Mouse (Mus musculus): ENCODE measurements around the gene Gm28635. TPM values are rescaled to one million over a fixed set of nuclear protein-coding genes. Genes with fewer than 3 reads are reported as not detected.

Gene Gm28635
- polyA plus RNA-seq, 1 experiment from 2014 or later, result not detected

DNA sequence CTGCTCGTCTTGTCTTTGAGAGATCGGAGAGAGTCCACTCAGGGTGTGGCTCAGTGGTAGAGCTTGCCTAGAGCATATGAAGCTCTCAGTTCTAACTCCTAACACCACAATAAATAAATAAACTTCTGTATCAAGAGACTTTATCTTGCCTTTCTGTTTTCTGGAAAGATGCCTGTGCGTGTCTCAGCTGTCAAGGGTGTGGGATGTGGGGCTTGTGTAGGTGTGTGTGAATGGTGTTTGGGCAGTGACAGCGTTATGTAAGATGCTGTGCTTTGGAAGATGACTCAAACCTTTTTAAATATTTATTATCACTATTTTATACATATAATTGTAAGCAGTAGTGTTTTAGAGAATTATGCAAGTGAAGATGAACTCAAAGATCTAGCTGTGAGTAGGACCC, 103.7 kb downstream of the Gm28635 start:
- no peaks in the 10 kb centered on the region for H3K4me1 ChIP-seq (replicated peaks)
- no peak overlapping the region for H3K27ac ChIP-seq
- ATAC-seq (replicated peaks; ENCODE audit: insufficient number of reproducible peaks, insufficient read depth, low FRiP score, low read depth), result no peak
- no peaks in the 10 kb centered on the region; the same call in 1 of the 2 replicates for H3K9me3 ChIP-seq (replicated peaks)
- WGBS, result 85% methylated on average over 4 of the region's 4 CpGs
- H3K27me3 ChIP-seq, result no peaks in the 10 kb centered on the region
- H3K4me2 ChIP-seq, result no peak overlapping the region
- no peak overlapping the region for H3K9ac ChIP-seq
- H3K4me3 ChIP-seq, result no peak overlapping the region
- no peaks in the 10 kb centered on the region for H3K36me3 ChIP-seq

GRCm38 (mm10) chr2:84556888-84557514, 120.8 kb downstream of the Gm28635 start:
- ATAC-seq (replicated peaks; ENCODE audit: insufficient number of reproducible peaks, insufficient read depth, low FRiP score, low read depth), result no peak
- Histone ChIP-seq H3K4me1 (replicated peaks) (no peaks in the 10 kb centered on the region), H3K9me3 (replicated peaks) (no peaks in the 10 kb centered on the region), H3K9ac (peak overlapping the region; percentile 23; the same call in 1 of the 2 replicates), H3K27me3 (no peaks in the 10 kb centered on the region), H3K27ac (no peak overlapping the region), H3K36me3 (no peaks in the 10 kb centered on the region), H3K4me3 (peak overlapping the region; percentile 24), H3K4me2 (peak overlapping the region; percentile 52)
- 45% methylated on average over 10 of the region's 10 CpGs for WGBS

Other genes starting within 250 kb of the Gm28635 start
- gene Tfpi, start 201.3 kb downstream of the Gm28635 start, polyA plus RNA-seq (2015; fragmentation: Nextera tagmentation; extraction: Ambion mirVana), result 70.3 and 70.6 TPM in 2 replicates
- gene Ctnnd1, start 27.3 kb downstream of the Gm28635 start, polyA plus RNA-seq (2015; fragmentation: Nextera tagmentation; extraction: Ambion mirVana), result 57.6 and 62.9 TPM in 2 replicates
- 0.10 TPM in 2 replicates for gene Btbd18, start 19.0 kb downstream of the Gm28635 start, polyA plus RNA-seq (2015; fragmentation: Nextera tagmentation; extraction: Ambion mirVana)
- 203 and 214 TPM in 2 replicates for gene Selenoh, start 7.3 kb downstream of the Gm28635 start, polyA plus RNA-seq (2015; fragmentation: Nextera tagmentation; extraction: Ambion mirVana)
- gene Med19, start 361 bp upstream of the Gm28635 start, polyA plus RNA-seq (2015; fragmentation: Nextera tagmentation; extraction: Ambion mirVana), result 22.1 and 22.2 TPM in 2 replicates
- 156 and 158 TPM in 2 replicates for gene Tmx2, start 1.1 kb upstream of the Gm28635 start, polyA plus RNA-seq (2015; fragmentation: Nextera tagmentation; extraction: Ambion mirVana)
- 20.2 and 22.4 TPM in 2 replicates for gene Zdhhc5, start 37.1 kb upstream of the Gm28635 start, polyA plus RNA-seq (2015; fragmentation: Nextera tagmentation; extraction: Ambion mirVana)
- gene Clp1, start 49.3 kb upstream of the Gm28635 start, polyA plus RNA-seq (2015; fragmentation: Nextera tagmentation; extraction: Ambion mirVana), result 12.8 and 18.6 TPM in 2 replicates
- 3.0 and 3.8 TPM in 2 replicates for gene Ypel4, start 56.0 kb upstream of the Gm28635 start, polyA plus RNA-seq (2015; fragmentation: Nextera tagmentation; extraction: Ambion mirVana)
- gene Gm19426, start 65.6 kb upstream of the Gm28635 start, polyA plus RNA-seq (2015; fragmentation: Nextera tagmentation; extraction: Ambion mirVana), result 5.1 and 5.3 TPM in 2 replicates
- gene Serping1, start 97.4 kb upstream of the Gm28635 start, polyA plus RNA-seq (2015; fragmentation: Nextera tagmentation; extraction: Ambion mirVana), result 45.2 and 53.2 TPM in 2 replicates
- gene Ube2l6, start 120.8 kb upstream of the Gm28635 start, polyA plus RNA-seq (2015; fragmentation: Nextera tagmentation; extraction: Ambion mirVana), result 128 and 145 TPM in 2 replicates
- gene Smtnl1, start 144.6 kb upstream of the Gm28635 start, polyA plus RNA-seq (2015; fragmentation: Nextera tagmentation; extraction: Ambion mirVana), result 0.25 and 0.38 TPM in 2 replicates
- gene Timm10, start 149.0 kb upstream of the Gm28635 start, polyA plus RNA-seq (2015; fragmentation: Nextera tagmentation; extraction: Ambion mirVana), result 76.6 TPM in 2 replicates
- gene Slc43a1, start 160.8 kb upstream of the Gm28635 start, polyA plus RNA-seq (2015; fragmentation: Nextera tagmentation; extraction: Ambion mirVana), result 8.6 and 11.5 TPM in 2 replicates
- gene Rtn4rl2, start 208.7 kb upstream of the Gm28635 start, polyA plus RNA-seq (2015; fragmentation: Nextera tagmentation; extraction: Ambion mirVana), result 1.9 and 2.1 TPM in 2 replicates